ENCODE assay signal across 15 mouse cellular contexts in genomic region chr5:148984961-148985360, GRCm38 (mm10). TPM values are rescaled to one million over a fixed set of nuclear protein-coding genes. Genes with fewer than 3 reads are reported as not detected.
"Had no signal": no experiment of that assay in that cellular context is flagged by ENCODE, and none has a peak within 500 bp of the region (broad histone marks: within the 10 kb centered on the region; RNA-seq: fewer than 3 reads in every experiment).

No protein-coding gene starts in this region.

- H3K4me3 ChIP-seq: limb, embryonic 12.5 days; liver, embryonic 13.5 days; midbrain, embryonic 13.5 days; stomach, embryonic 15.5 days had no signal

- DNase-seq: kidney, postnatal 25 days; liver; liver, embryonic 13.5 days; liver, postnatal 0 days; lung, postnatal 36 days; right cerebral cortex, postnatal 14 days; thymus, postnatal 4 days had no signal

- H3K4me1 ChIP-seq: midbrain, embryonic 13.5 days; stomach, embryonic 15.5 days had no signal

- H3K27me3 ChIP-seq: limb, embryonic 12.5 days; liver, embryonic 13.5 days; midbrain, embryonic 13.5 days; stomach, embryonic 15.5 days had no signal

- H3K36me3 ChIP-seq: stomach, embryonic 15.5 days had no signal

- H3K4me2 ChIP-seq: limb, embryonic 12.5 days; liver, embryonic 13.5 days; midbrain, embryonic 13.5 days; stomach, embryonic 15.5 days had no signal

- ATAC-seq: liver, postnatal 0 days; lung, postnatal 0 days; midbrain, embryonic 13.5 days had no signal

- H3K27ac ChIP-seq: limb, embryonic 12.5 days; liver, embryonic 13.5 days; midbrain, embryonic 13.5 days; stomach, embryonic 15.5 days had no signal

- H3K9me3 ChIP-seq: stomach, embryonic 15.5 days had no signal

- H3K9ac ChIP-seq: limb, embryonic 12.5 days; liver, embryonic 13.5 days; liver, postnatal 0 days; midbrain, embryonic 13.5 days; stomach, embryonic 15.5 days had no signal

RNA-seq across cellular contexts. Expression of gene Gm42791, which starts 10.0 kb away (rescaled TPM):
- total RNA-seq: megakaryocyte progenitor cell, adult 5-6 weeks; midbrain, postnatal 0 days had no signal
- polyA plus RNA-seq: neural tube, embryonic 14.5 days; spleen, adult 2 months had no signal
